Mouse (Mus musculus): Measurements from ENCODE around the gene Gast. TPM values are rescaled to one million over a fixed set of nuclear protein-coding genes. Genes with fewer than 3 reads are reported as not detected.

The Gast gene
- not detected in 2 replicates for polyA plus RNA-seq (2015; fragmentation: Nextera tagmentation; extraction: Ambion mirVana)

GRCm38 (mm10) chr11:100333944-100334457 lies at the start of gene Gast:
Gast (plus strand) TSS chr11:100334407.

GRCm38 (mm10) chr11:100319492-100320171 lies 14.6 kb upstream of the Gast start, which contains the start of gene Eif1:
Eif1 (plus strand) TSS chr11:100319885.

GRCm38 (mm10) chr11:100355972-100356818 lies 22.0 kb downstream of the Gast start, which contains the start of gene Hap1:
Hap1 (minus strand) TSS chr11:100356128.

Other genes starting within 250 kb of the Gast start
- not detected in 2 replicates for gene Krt32, start 246.2 kb upstream of the Gast start, polyA plus RNA-seq (2015; fragmentation: Nextera tagmentation; extraction: Ambion mirVana)
- not detected in 2 replicates for gene Krt35, start 238.2 kb upstream of the Gast start, polyA plus RNA-seq (2015; fragmentation: Nextera tagmentation; extraction: Ambion mirVana)
- 0.10 and 0.16 TPM in 2 replicates for gene Krt36, start 228.8 kb upstream of the Gast start, polyA plus RNA-seq (2015; fragmentation: Nextera tagmentation; extraction: Ambion mirVana)
- gene Krt13, start 212.8 kb upstream of the Gast start, polyA plus RNA-seq (2015; fragmentation: Nextera tagmentation; extraction: Ambion mirVana) = 1.4 and 1.9 TPM in 2 replicates
- gene Krt15, start 198.5 kb upstream of the Gast start, polyA plus RNA-seq (2015; fragmentation: Nextera tagmentation; extraction: Ambion mirVana) = 795 and 814 TPM in 2 replicates
- gene Krt19, start 185.7 kb upstream of the Gast start, polyA plus RNA-seq (2015; fragmentation: Nextera tagmentation; extraction: Ambion mirVana) = 788 and 849 TPM in 2 replicates
- not detected in 2 replicates for gene Krt9, start 141.2 kb upstream of the Gast start, polyA plus RNA-seq (2015; fragmentation: Nextera tagmentation; extraction: Ambion mirVana)
- gene Krt14, start 126.9 kb upstream of the Gast start, polyA plus RNA-seq (2015; fragmentation: Nextera tagmentation; extraction: Ambion mirVana) = 230 and 251 TPM in 2 replicates
- not detected in 2 replicates for gene Krt16, start 85.5 kb upstream of the Gast start, polyA plus RNA-seq (2015; fragmentation: Nextera tagmentation; extraction: Ambion mirVana)
- gene Krt17, start 73.4 kb upstream of the Gast start, polyA plus RNA-seq (2015; fragmentation: Nextera tagmentation; extraction: Ambion mirVana) = 4.6 and 5.2 TPM in 2 replicates
- gene Krt42, start 64.5 kb upstream of the Gast start, polyA plus RNA-seq (2015; fragmentation: Nextera tagmentation; extraction: Ambion mirVana) = not detected in 2 replicates
- 1,889 and 2,012 TPM in 2 replicates for gene Eif1, start 14.5 kb upstream of the Gast start, polyA plus RNA-seq (2015; fragmentation: Nextera tagmentation; extraction: Ambion mirVana)
- 1.4 and 2.0 TPM in 2 replicates for gene Hap1, start 21.7 kb downstream of the Gast start, polyA plus RNA-seq (2015; fragmentation: Nextera tagmentation; extraction: Ambion mirVana)
- gene Jup, start 63.4 kb downstream of the Gast start, polyA plus RNA-seq (2015; fragmentation: Nextera tagmentation; extraction: Ambion mirVana) = 114 and 129 TPM in 2 replicates
- 77.6 and 84.4 TPM in 2 replicates for gene P3h4, start 80.4 kb downstream of the Gast start, polyA plus RNA-seq (2015; fragmentation: Nextera tagmentation; extraction: Ambion mirVana)
- 148 and 172 TPM in 2 replicates for gene Fkbp10, start 81.3 kb downstream of the Gast start, polyA plus RNA-seq (2015; fragmentation: Nextera tagmentation; extraction: Ambion mirVana)
- 238 and 265 TPM in 2 replicates for gene Nt5c3b, start 107.4 kb downstream of the Gast start, polyA plus RNA-seq (2015; fragmentation: Nextera tagmentation; extraction: Ambion mirVana)
- 0.63 and 0.71 TPM in 2 replicates for gene Klhl10, start 107.5 kb downstream of the Gast start, polyA plus RNA-seq (2015; fragmentation: Nextera tagmentation; extraction: Ambion mirVana)
- gene Klhl11, start 138.3 kb downstream of the Gast start, polyA plus RNA-seq (2015; fragmentation: Nextera tagmentation; extraction: Ambion mirVana) = 4.9 TPM in 2 replicates
- gene Acly, start 193.6 kb downstream of the Gast start, polyA plus RNA-seq (2015; fragmentation: Nextera tagmentation; extraction: Ambion mirVana) = 81.8 and 108 TPM in 2 replicates
- 0.18 and 0.28 TPM in 2 replicates for gene Ttc25, start 211.2 kb downstream of the Gast start, polyA plus RNA-seq (2015; fragmentation: Nextera tagmentation; extraction: Ambion mirVana)
- gene Cnp, start 240.5 kb downstream of the Gast start, polyA plus RNA-seq (2015; fragmentation: Nextera tagmentation; extraction: Ambion mirVana) = 62.8 and 69.7 TPM in 2 replicates

Measured in urinary bladder, postnatal 0 days (tissue).